Mouse (Mus musculus): ENCODE results near the gene Prr18. TPM values are rescaled to one million over a fixed set of nuclear protein-coding genes. Genes with fewer than 3 reads are reported as not detected.

The Prr18 gene
- total and polyA plus RNA-seq, 2 experiments from 2014 or later = 15.6 to 24.0 TPM

DNA sequence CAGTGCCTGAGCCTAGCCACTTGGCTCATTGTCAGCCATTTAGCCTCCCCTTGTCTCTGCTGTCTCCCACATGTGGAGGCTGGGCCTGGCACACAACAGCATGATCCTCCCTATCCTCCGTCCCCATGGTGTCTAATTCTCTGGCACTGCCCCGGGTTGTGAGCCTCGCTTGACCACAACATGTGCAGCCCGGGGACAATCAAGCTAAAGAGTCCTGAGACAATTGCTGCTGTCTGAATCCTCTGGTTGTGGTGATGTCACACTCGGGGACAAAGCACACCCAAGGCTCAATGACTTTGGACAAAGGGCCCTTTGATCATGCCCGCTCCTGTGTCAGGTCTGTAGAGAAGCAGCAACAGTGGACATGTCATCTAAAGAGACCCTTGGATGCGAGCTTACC is 13.8 kb downstream of the Prr18 start:
- H3K4me2 ChIP-seq (ENCODE audit: low read depth) = no peak overlapping the region
- H3K36me3 ChIP-seq (ENCODE audit: insufficient read depth) = no peaks in the 10 kb centered on the region
- ATAC-seq = no peak
- H3K4me3 ChIP-seq (ENCODE audit: low read depth, low read length) = no peak overlapping the region
- H3K27me3 ChIP-seq (ENCODE audit: insufficient read depth, low read length) = no peaks in the 10 kb centered on the region
- no peak for DNase-seq
- 29% methylated on average over 7 of the region's 7 CpGs for WGBS
- no peak overlapping the region for H3K27ac ChIP-seq (ENCODE audit: low read depth, low read length)
- no peaks in the 10 kb centered on the region for H3K4me1 ChIP-seq (ENCODE audit: insufficient read depth)
- no peak for TF ChIP-seq CTCF (IDR thresholded peaks at IDR 0.05; ENCODE audit: low read depth)
- H3K9ac ChIP-seq = no peak overlapping the region
- no peaks in the 10 kb centered on the region for H3K9me3 ChIP-seq (ENCODE audit: low read length)

DNA sequence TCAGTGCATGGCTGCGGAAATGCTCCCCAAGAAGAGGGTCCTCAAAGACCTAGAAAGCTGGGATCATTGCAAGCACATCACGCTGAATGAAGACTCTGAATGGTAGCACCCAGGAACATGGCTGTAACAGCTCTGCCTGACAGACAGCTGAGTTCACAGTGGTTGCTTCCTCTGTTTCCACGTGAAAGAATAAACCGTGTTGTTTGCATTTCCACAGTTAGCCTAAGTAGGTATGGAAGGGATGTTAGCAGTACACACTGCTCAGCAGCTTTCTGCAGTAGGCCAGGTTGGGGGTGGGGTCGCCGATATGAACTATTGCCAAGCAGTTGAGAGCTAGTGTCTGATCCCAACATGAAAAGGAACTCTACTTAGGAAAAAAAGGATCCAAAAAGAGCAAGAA is 18.4 kb downstream of the Prr18 start, which contains the start of gene T2:
T2 (plus strand) TSS at position 301 of the 400 bp plus-strand sequence.
- no peak for ATAC-seq
- H3K4me2 ChIP-seq (ENCODE audit: low read depth) = no peak within 1 kb of the TSS
- no peaks in the 10 kb centered on the region for H3K27me3 ChIP-seq (ENCODE audit: insufficient read depth, low read length)
- no peaks in the 10 kb centered on the region for H3K4me1 ChIP-seq (ENCODE audit: insufficient read depth)
- no peak within 1 kb of the TSS for H3K4me3 ChIP-seq (ENCODE audit: low read depth, low read length)
- WGBS = 85% methylated on average over 6 of the region's 6 CpGs
- no peak within 1 kb of the TSS for H3K9ac ChIP-seq
- no peaks in the 10 kb centered on the region for H3K9me3 ChIP-seq (ENCODE audit: low read length)
- H3K27ac ChIP-seq (ENCODE audit: low read depth, low read length) = no peak within 1 kb of the TSS
- DNase-seq = no peak
- TF ChIP-seq CTCF (IDR thresholded peaks at IDR 0.05; ENCODE audit: low read depth) = no peak
- H3K36me3 ChIP-seq (ENCODE audit: insufficient read depth) = no peaks in the 10 kb centered on the region

DNA sequence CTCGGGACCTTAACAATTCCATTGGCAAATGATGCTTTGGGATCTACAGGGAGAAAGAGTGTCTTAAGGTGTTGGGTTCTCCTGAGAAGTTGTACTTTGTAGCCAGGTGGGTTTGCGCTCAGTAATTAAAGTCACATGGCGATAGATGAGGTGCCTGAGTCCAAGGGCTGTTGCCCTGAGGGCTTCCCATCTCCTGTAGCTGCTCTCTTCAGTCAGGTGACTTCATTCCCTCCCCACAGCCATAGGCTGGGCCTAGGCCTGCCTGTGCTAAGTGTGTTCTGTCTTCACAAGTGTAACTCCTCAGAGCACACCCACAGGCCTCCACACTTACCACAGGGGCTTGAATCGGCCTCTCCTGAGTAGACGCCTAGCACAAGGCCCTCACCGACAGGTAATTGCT is 20.2 kb downstream of the Prr18 start:
- no peak overlapping the region for H3K4me2 ChIP-seq (ENCODE audit: low read depth)
- WGBS = 93% methylated on average over 6 of the region's 6 CpGs
- H3K36me3 ChIP-seq (ENCODE audit: insufficient read depth) = no peaks in the 10 kb centered on the region
- no peaks in the 10 kb centered on the region for H3K27me3 ChIP-seq (ENCODE audit: insufficient read depth, low read length)
- H3K9me3 ChIP-seq (ENCODE audit: low read length) = no peaks in the 10 kb centered on the region
- no peak for TF ChIP-seq CTCF (IDR thresholded peaks at IDR 0.05; ENCODE audit: low read depth)
- no peak overlapping the region for H3K9ac ChIP-seq
- ATAC-seq (no peak), DNase-seq (no peak)
- H3K4me1 ChIP-seq (ENCODE audit: insufficient read depth) = 0 out of 2 replicates have a peak, but pooled peaks cover 6% of the 10 kb centered on the region
- no peak overlapping the region for H3K27ac ChIP-seq (ENCODE audit: low read depth, low read length)
- no peak overlapping the region for H3K4me3 ChIP-seq (ENCODE audit: low read depth, low read length)

DNA sequence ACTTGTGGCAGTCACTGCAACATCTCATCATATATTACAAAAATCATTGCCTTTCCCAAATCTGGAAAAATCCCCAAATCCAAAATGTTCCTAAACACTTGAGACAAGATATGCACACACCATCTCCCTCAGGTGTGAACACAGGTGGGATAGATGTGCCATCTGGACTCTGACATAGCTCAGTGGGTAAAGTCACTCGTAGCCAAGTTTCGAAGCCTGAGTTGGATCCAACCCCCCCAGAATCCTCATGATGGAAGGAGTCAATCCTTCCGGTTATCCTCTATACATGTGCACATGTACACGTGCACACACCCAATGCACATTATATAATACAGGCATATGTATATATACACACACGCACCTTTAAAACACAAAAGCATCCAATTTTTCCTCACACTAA is 23.6 kb downstream of the Prr18 start:
- 81% methylated on average over 5 of the region's 5 CpGs for WGBS
- no peak overlapping the region for H3K27ac ChIP-seq (ENCODE audit: low read depth, low read length)

DNA sequence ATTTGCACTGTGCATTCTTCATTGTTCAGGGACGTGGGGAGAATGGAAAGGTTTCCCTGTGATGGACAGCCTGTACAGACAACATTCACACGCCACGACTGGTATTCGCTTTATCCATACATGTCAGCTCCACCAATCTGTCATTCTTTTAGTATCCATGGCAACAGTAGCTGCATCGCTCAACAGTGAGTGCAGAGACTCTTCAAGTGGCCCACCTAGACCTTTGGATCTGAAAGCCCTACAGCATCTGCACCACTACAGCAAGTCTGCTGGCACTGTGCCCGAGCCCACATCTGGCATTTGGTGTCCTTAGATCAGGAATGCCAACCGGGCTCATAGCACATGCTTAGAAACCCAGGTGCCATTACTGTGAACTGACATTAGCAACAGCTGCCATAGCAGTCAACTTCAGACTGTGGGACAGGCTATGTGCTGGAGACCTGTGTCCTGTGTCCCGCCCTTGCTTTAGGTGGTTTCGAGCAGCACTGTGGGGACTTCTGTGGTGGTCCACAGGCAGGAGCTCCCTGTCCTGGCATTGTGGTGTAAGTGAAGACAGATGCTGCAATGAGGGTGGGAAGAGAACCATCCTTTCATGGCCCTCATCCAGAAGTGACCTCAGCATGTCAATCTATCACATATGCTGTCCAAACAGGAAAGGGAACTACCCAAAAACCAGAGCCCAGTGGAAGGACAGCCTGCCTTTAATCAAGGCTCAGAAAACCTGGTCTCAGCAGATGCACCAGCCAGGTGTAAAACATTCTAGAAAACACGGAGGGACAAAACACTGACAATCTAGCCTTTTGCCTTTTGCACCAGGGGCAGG is 24.2 kb downstream of the Prr18 start:
- no peaks in the 10 kb centered on the region for H3K36me3 ChIP-seq (ENCODE audit: insufficient read depth)
- H3K9me3 ChIP-seq (ENCODE audit: low read length) = no peaks in the 10 kb centered on the region
- H3K4me2 ChIP-seq (ENCODE audit: low read depth) = no peak overlapping the region
- H3K27me3 ChIP-seq (ENCODE audit: insufficient read depth, low read length) = no peaks in the 10 kb centered on the region
- TF ChIP-seq CTCF (IDR thresholded peaks at IDR 0.05; ENCODE audit: low read depth) = no peak
- DNase-seq (no peak), ATAC-seq (peak; percentile 69)
- no peak overlapping the region for H3K4me3 ChIP-seq (ENCODE audit: low read depth, low read length)
- WGBS = 51% methylated on average over 10 of the region's 10 CpGs
- no peak overlapping the region for H3K9ac ChIP-seq
- H3K4me1 ChIP-seq (ENCODE audit: insufficient read depth) = peaks cover 8% of the 10 kb centered on the region
- H3K27ac ChIP-seq (ENCODE audit: low read depth, low read length) = no peak overlapping the region

More for the DNA sequence above, 23.6 kb downstream of the Prr18 start:
- Histone ChIP-seq H3K36me3 (ENCODE audit: insufficient read depth) (no peaks in the 10 kb centered on the region), H3K9me3 (ENCODE audit: low read length) (no peaks in the 10 kb centered on the region), H3K9ac (no peak overlapping the region), H3K4me3 (ENCODE audit: low read depth, low read length) (no peak overlapping the region), H3K4me2 (ENCODE audit: low read depth) (no peak overlapping the region), H3K4me1 (ENCODE audit: insufficient read depth) (0 out of 2 replicates have a peak, but pooled peaks cover 6% of the 10 kb centered on the region), H3K27me3 (ENCODE audit: insufficient read depth, low read length) (no peaks in the 10 kb centered on the region)
- TF ChIP-seq CTCF (IDR thresholded peaks at IDR 0.05; ENCODE audit: low read depth) = no peak
- DNase-seq = no peak
- ATAC-seq = no peak

DNA sequence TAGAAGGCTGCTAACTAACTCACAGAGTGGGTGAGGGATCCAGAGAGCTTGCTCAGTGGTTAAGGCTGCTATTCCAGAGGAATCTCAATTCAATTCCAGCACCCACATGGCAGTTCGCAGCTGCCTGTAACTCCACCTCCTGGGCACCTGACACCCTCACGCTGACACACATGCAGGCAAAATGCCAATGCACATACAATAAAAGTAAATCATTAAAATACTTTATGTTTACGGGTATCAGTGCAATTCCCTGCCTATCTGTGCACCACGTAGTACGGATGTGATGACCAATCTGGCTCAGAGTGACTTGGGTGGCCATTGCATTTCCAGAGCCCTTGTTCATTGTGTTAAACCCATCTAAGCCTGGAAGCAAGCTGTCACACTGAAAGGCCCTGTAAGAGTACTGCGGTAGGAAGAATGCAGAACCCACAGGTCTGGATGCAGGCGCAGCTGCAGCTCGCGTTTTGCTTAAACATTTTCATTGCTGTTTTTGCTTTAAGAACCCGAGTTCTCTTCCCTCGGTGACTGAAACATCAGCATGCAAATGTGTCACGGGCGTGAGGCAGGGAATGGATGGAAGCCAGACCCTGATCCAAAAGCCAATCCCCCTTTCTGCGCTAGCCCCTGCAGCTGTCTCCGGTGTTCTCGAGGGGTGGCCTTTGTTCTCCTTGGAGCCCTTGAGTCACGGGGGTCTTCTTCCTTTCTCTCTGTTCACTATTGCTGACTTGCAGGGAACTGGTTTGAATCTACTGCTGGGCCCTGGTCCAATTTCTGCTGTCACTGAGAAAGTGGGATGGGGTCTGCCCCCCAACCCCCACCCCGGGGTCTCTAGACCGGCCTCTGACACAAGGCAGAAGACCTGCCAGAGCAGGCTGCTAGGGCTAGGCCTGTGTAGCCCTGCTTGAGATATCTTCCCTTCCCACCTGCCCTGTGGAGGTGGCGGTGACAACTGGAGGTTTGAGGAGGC is 30.5 kb downstream of the Prr18 start:
- Histone ChIP-seq H3K9me3 (ENCODE audit: low read length) (no peaks in the 10 kb centered on the region), H3K4me1 (ENCODE audit: insufficient read depth) (peaks cover 48% of the 10 kb centered on the region), H3K36me3 (ENCODE audit: insufficient read depth) (no peaks in the 10 kb centered on the region), H3K9ac (peak overlapping the region; percentile 58), H3K4me2 (ENCODE audit: low read depth) (peak overlapping the region; percentile 42), H3K27me3 (ENCODE audit: insufficient read depth, low read length) (no peaks in the 10 kb centered on the region), H3K4me3 (ENCODE audit: low read depth, low read length) (no peak overlapping the region), H3K27ac (ENCODE audit: low read depth, low read length) (peak overlapping the region; percentile 98)
- ATAC-seq (peak; percentile 32), DNase-seq (peak; percentile 79)
- no peak for TF ChIP-seq CTCF (IDR thresholded peaks at IDR 0.05; ENCODE audit: low read depth)
- 6% methylated on average over 20 of the region's 20 CpGs for WGBS
